Mouse (Mus musculus): ENCODE measurements around the gene Rap1b. TPM values are rescaled to one million over a fixed set of nuclear protein-coding genes. Genes with fewer than 3 reads are reported as not detected.

Rap1b gene
- polyA plus RNA-seq, 2 experiments = 46.7 to 101 TPM

GRCm38 (mm10) chr10:117798436-117799035 is 47.3 kb downstream of the Rap1b start:
- Histone ChIP-seq H3K4me2 (ENCODE audit: low read depth) (no peak overlapping the region), H3K4me1 (replicated peaks; ENCODE audit: control insufficient read depth in 2 of 2, insufficient read depth in 2 of 2, low read length in 1 of 2) (peaks cover 1 to 2% of the 10 kb centered on the region in 2 experiments; a peak in 3 of 4 replicates), H3K27me3 (ENCODE audit: control insufficient read depth, insufficient read depth, low read length) (no peaks in the 10 kb centered on the region), H3K27ac (no peak overlapping the region), H3K4me3 (ENCODE audit: insufficient read depth in 1 of 2, low read depth in 2 of 2, low read length in 2 of 2) (no peak overlapping the region), H3K9ac (replicated peaks) (no peak overlapping the region), H3K36me3 (replicated peaks; ENCODE audit: control insufficient read depth, insufficient read depth, low read depth) (no peaks in the 10 kb centered on the region), H3K9me3 (ENCODE audit: control insufficient read depth, low read length) (no peaks in the 10 kb centered on the region)
- ATAC-seq (ENCODE audit: insufficient read depth) (no peak), DNase-seq (ENCODE audit: low read depth in 3 of 3, low spot score in 3 of 3) (no peak)
- 51% methylated on average over 6 of the region's 6 CpGs for WGBS (ENCODE audit: insufficient replicate concordance)
- TF ChIP-seq EP300 (IDR thresholded peaks at IDR 0.05; ENCODE audit: low read depth) (no peak), CTCF (IDR thresholded peaks at IDR 0.05; ENCODE audit: low read depth) (no peak)

- 53% methylated on average over 7 of the region's 7 CpGs for WGBS (ENCODE audit: insufficient replicate concordance)
- no peak for ATAC-seq (ENCODE audit: insufficient read depth)
- no peaks in the 10 kb centered on the region for H3K36me3 ChIP-seq (replicated peaks; ENCODE audit: control insufficient read depth, insufficient read depth, low read depth)
Measured at GRCm38 (mm10) chr10:117797684-117798083, 48.2 kb downstream of the Rap1b start.

GRCm38 (mm10) chr10:117797106-117797505 is 48.7 kb downstream of the Rap1b start:
- ATAC-seq (ENCODE audit: insufficient read depth) = no peak
- Histone ChIP-seq H3K4me2 (ENCODE audit: low read depth) (no peak overlapping the region), H3K4me1 (replicated peaks; ENCODE audit: control insufficient read depth in 2 of 2, insufficient read depth in 2 of 2, low read length in 1 of 2) (peaks cover 7 to 8% of the 10 kb centered on the region in 2 experiments), H3K9ac (replicated peaks) (no peak overlapping the region), H3K9me3 (ENCODE audit: control insufficient read depth, low read length) (no peaks in the 10 kb centered on the region), H3K36me3 (replicated peaks; ENCODE audit: control insufficient read depth, insufficient read depth, low read depth) (no peaks in the 10 kb centered on the region), H3K27me3 (ENCODE audit: control insufficient read depth, insufficient read depth, low read length) (no peaks in the 10 kb centered on the region), H3K27ac (no peak overlapping the region), H3K4me3 (ENCODE audit: insufficient read depth in 1 of 2, low read depth in 2 of 2, low read length in 2 of 2) (no peak overlapping the region)
- WGBS (ENCODE audit: insufficient replicate concordance) = 76% methylated on average over 12 of the region's 12 CpGs
- TF ChIP-seq EP300 (IDR thresholded peaks at IDR 0.05; ENCODE audit: low read depth) (no peak), CTCF (IDR thresholded peaks at IDR 0.05; ENCODE audit: low read depth) (no peak)
- no peak for DNase-seq (ENCODE audit: low read depth in 3 of 3, low spot score in 3 of 3)

More at GRCm38 (mm10) chr10:117797684-117798083, 48.2 kb downstream of the Rap1b start:
- no peak for TF ChIP-seq EP300 (IDR thresholded peaks at IDR 0.05; ENCODE audit: low read depth)
- TF ChIP-seq CTCF (IDR thresholded peaks at IDR 0.05; ENCODE audit: low read depth) = 0 out of 2 replicates have a peak, but pooled peaks have one; percentile 1
- DNase-seq (ENCODE audit: low read depth in 3 of 3, low spot score in 3 of 3) = no peak
- Histone ChIP-seq H3K27me3 (ENCODE audit: control insufficient read depth, insufficient read depth, low read length) (no peaks in the 10 kb centered on the region), H3K4me3 (ENCODE audit: insufficient read depth in 1 of 2, low read depth in 2 of 2, low read length in 2 of 2) (no peak overlapping the region), H3K4me2 (ENCODE audit: low read depth) (no peak overlapping the region), H3K9ac (replicated peaks) (no peak overlapping the region), H3K27ac (no peak overlapping the region), H3K4me1 (replicated peaks; ENCODE audit: control insufficient read depth in 2 of 2, insufficient read depth in 2 of 2, low read length in 1 of 2) (peaks cover 7 to 8% of the 10 kb centered on the region in 2 experiments), H3K9me3 (ENCODE audit: control insufficient read depth, low read length) (no peaks in the 10 kb centered on the region)

- peaks cover 8 to 12% of the 10 kb centered on the region in 2 experiments for H3K4me1 ChIP-seq (replicated peaks; ENCODE audit: control insufficient read depth in 2 of 2, insufficient read depth in 2 of 2, low read length in 1 of 2)
- ATAC-seq (ENCODE audit: insufficient read depth) = no peak
- H3K4me2 ChIP-seq (ENCODE audit: low read depth) = no peak overlapping the region
- H3K9ac ChIP-seq (replicated peaks) = no peak overlapping the region
- DNase-seq (ENCODE audit: low read depth in 3 of 3, low spot score in 3 of 3) = no peak
- H3K27ac ChIP-seq = no peak overlapping the region
- no peaks in the 10 kb centered on the region for H3K36me3 ChIP-seq (replicated peaks; ENCODE audit: control insufficient read depth, insufficient read depth, low read depth)
- TF ChIP-seq CTCF (IDR thresholded peaks at IDR 0.05; ENCODE audit: low read depth) (peak; percentile 76), EP300 (IDR thresholded peaks at IDR 0.05; ENCODE audit: low read depth) (no peak)
- no peaks in the 10 kb centered on the region for H3K9me3 ChIP-seq (ENCODE audit: control insufficient read depth, low read length)
- WGBS (ENCODE audit: insufficient replicate concordance) = 74% methylated on average over 7 of the region's 7 CpGs
- no peak overlapping the region for H3K4me3 ChIP-seq (ENCODE audit: insufficient read depth in 1 of 2, low read depth in 2 of 2, low read length in 2 of 2)
- no peaks in the 10 kb centered on the region for H3K27me3 ChIP-seq (ENCODE audit: control insufficient read depth, insufficient read depth, low read length)
Measured at GRCm38 (mm10) chr10:117796181-117796580, 49.7 kb downstream of the Rap1b start.

- ATAC-seq (ENCODE audit: insufficient read depth) (no peak), DNase-seq (ENCODE audit: low read depth in 3 of 3, low spot score in 3 of 3) (no peak)
- Histone ChIP-seq H3K9me3 (ENCODE audit: control insufficient read depth, low read length) (no peaks in the 10 kb centered on the region), H3K4me1 (replicated peaks; ENCODE audit: control insufficient read depth in 2 of 2, insufficient read depth in 2 of 2, low read length in 1 of 2) (peaks cover 13 to 15% of the 10 kb centered on the region in 2 experiments), H3K4me2 (ENCODE audit: low read depth) (no peak overlapping the region), H3K27me3 (ENCODE audit: control insufficient read depth, insufficient read depth, low read length) (no peaks in the 10 kb centered on the region), H3K36me3 (replicated peaks; ENCODE audit: control insufficient read depth, insufficient read depth, low read depth) (peaks cover 2% of the 10 kb centered on the region), H3K9ac (replicated peaks) (no peak overlapping the region), H3K27ac (no peak overlapping the region), H3K4me3 (ENCODE audit: insufficient read depth in 1 of 2, low read depth in 2 of 2, low read length in 2 of 2) (no peak overlapping the region)
- TF ChIP-seq EP300 (IDR thresholded peaks at IDR 0.05; ENCODE audit: low read depth) (no peak), CTCF (IDR thresholded peaks at IDR 0.05; ENCODE audit: low read depth) (no peak)
- WGBS (ENCODE audit: insufficient replicate concordance) = 69% methylated on average over 4 of the region's 4 CpGs
Measured at GRCm38 (mm10) chr10:117795206-117795605, 50.6 kb downstream of the Rap1b start.

All from liver, embryonic 14.5 days (tissue).